Mouse (Mus musculus): Measurements from ENCODE around the gene Ebna1bp2. TPM values are rescaled to one million over a fixed set of nuclear protein-coding genes. Genes with fewer than 3 reads are reported as not detected.

The Ebna1bp2 gene
- 100 to 1,000 TPM; 160 to 179 (median 172) TPM for polyA plus RNA-seq (2017; shearing (Covaris generic))

DNA sequence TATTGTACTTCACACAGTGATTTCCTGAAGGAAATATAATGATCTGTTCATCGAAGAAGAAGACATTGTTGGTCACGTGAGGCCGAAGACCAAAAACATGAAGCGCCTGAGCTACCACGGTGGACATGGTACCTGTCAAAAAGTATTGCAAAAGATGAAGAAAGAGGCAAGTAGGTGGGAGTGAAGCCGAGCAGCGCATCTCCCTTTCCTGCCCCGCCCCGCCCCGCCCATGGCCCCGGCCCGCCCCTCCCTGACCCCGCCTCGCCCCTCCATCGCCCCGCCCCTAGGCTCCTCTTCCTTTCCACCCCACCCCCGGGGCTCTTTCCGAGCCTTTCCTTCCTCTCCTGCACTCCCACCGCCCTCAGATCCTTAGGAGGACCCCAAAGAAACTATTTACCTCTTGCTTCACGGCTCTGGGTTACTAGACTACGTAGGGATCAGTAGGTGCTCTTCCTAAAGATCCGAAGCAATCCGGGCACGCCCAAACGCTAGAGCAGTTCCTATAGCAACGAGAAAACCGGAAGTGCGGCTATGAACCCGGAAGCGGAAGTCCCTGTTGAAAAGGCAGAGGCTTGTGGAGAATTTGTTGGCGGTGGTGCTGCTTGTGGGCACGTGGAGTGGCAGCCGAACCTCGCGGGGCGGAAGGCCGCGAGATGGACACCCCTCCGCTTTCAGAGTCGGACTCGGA, at the start of gene Ebna1bp2, which contains the start of gene Cfap57:
Ebna1bp2 (plus strand) TSS at position 521 of the 688 bp plus-strand sequence.
Cfap57 (minus strand) TSS at position 499 of the 688 bp plus-strand sequence.
- ATAC-seq, result peak; percentile 97

DNA sequence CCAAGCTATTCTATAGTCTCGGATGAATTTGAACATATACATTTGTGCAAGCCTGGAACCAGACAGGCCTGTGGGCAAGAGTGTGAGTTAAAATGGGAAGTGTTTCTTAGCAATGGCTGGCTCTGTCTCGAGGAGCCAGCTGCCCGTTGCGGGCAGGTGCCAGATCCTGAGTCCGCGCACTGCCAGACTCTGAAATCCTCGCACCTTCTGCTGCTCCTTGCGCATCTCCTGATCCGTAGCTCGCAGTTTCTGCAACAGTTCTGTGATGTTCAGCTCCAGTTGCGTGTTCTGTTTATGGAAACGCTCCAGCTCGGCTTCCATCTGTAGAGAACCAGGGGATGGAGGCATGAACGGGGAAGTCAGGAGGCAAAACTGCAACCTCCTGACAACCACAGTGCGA, 49.2 kb upstream of the Ebna1bp2 start:
- no peak for ATAC-seq

DNA sequence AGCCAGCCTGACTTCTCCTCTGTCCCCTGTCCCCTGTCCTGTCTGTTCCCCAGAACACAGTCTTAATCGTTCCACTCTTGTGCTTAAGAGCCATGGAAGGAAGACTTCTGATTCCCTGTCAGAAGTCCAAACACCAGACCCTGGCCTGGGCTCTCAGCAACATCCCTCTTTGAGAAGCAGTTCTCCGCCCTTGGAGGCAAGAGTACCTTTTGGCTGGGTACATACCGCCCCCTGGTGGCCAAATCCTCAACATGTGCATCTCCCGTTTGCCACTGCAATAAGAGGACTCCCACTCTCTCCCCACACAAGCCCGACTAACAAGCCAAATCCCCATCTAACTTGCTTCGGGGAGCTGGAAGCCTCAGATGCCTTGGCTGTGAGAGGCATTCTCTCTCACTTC, 44.5 kb upstream of the Ebna1bp2 start:
- no peak for ATAC-seq

DNA sequence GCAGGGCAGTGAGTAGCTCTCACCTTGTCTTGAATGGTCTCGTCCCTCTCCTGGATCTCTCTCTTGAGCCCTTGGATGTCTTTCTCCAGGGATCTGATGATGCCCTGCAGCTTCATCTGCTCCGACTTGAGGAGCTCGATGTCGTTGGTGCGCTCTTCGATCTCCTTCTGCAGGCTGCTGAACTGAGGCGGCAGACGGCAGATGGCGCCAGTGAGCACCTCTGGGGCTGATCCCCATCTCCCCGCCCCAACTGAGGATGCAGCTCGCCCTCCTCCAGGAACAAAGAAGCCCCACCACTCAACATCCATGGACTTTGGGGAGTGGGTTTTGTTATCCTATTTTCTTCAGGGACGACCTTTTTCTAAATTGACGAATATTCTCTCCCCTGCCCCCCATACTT, 41.3 kb upstream of the Ebna1bp2 start:
- no peak for ATAC-seq

DNA sequence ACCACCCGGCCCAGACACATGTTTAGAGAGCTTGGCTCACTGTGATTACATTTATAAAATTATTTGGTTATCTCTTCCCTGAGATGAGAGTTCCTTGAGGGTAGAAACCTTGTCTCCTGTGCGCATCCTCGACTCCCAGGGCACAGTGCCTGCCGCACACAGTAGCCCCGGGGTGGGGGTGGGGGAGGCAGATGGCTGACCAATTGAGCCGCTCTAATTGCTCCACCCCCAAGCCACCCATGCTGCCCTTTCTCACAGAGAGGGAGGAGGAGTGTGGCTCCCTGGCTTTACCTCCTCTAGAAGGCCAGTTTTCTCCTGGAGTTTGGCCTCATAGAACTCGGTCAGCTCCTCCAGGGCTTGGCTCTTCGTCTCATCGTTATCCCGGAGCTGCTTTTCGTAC, 39.1 kb upstream of the Ebna1bp2 start:
- ATAC-seq, result no peak

DNA sequence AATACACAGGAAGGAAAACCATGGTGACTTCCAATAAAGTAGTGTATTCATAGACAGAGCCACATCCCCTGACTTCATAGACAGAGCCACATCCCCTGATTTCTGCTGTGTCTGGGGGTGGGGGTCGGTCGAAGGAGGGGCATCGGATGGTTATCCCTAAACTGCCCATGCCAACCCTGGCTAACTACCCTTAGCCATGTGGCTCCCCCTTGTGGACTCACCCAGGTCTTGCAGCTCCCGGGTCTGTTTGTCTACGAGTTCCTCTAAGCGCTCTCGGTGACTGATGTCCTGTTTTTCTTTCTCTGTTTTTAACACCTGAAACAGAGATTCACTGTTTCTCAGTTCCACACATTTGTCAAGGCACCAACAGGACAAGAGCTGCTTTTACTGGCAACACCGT, 38.0 kb upstream of the Ebna1bp2 start:
- no peak for ATAC-seq

DNA sequence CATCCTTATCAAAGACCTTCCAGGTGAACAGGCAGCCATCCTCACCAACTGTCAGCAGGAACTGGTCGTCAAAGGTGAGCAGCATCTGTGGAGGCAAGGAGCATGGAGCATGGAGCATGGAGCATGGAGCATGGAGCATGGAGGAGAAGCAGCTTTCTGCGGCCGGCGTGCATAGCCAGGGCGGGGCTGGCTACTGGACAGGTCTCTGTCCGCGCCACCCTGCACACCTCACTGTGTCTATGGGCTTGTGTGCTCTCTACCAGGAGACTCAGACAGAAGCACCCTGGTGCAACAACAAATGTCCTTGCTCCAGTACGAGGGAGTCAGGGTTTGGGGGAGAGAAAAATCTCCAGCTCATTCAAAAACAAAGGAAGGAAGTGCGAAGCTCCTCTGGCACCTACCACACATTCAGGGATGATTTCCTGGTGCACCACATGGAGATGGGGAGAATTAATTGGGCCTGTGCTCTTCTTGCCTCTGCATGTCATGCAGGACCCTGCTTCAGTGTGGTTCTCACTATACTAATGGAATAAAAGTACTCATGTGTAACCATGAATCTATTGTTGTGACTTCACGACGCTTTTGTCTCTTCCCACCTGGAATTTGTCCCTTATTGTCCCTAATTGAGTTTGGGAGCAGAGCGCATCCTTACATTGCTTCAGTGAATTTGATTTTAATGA, 31.4 kb upstream of the Ebna1bp2 start:
- ATAC-seq, result no peak

DNA sequence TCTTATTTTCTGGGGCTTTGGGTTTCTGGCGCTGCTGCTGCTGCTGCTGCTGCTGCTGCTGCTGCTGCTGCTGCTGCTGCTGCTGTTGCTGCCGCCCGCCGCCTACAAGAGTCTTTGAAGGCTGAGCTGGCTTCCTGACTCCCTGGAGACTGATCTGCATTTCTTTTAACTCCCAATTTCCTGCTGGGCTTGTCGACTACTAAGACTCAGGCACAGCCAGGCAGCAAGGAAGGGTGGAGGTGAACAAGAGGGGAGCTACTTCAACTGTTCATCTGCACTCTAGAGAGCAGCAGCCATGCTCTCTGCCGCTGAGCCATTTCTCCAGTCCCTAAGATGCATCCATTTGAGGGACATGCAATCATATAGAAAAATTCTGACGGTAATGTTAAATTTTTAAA, 30.9 kb upstream of the Ebna1bp2 start:
- no peak for ATAC-seq

DNA sequence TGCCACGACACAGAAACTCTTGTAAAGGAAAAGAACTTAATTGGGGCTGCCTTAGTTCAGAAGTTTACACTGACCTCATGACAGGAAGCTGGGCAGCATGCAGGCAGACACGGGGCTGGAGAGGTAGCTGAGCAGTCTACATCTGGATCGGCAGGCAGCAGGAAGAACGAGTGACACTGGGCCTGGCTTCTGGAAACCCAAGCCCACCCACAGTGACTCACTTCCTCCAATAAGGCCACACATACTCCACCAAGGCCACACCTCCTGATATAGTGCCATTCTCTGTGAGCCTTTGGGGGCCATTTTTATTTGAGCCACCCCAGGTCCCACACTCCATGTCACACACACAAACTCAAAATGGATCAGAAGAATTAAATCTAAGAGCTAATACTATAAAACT, 16.5 kb upstream of the Ebna1bp2 start:
- ATAC-seq, result no peak

DNA sequence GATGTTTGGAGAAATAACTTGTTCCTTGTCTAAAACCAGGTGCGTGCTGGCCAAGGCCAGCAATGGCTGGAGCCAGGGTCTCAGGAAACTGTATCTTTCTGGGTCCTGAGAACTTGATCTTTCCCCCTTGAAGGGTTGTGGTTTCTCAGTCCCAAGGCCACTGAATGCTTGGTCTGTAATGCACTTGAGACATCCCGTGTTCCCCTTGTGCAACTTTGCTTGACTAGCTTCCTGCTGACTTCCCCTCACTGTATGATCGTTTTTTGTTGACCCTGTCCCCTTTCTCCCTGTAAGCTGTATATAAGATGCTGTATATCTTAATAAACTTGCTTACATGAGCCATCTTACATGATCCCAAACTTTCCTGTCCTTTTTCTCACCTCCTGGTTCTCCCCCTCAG, 10.8 kb upstream of the Ebna1bp2 start:
- no peak for ATAC-seq

DNA sequence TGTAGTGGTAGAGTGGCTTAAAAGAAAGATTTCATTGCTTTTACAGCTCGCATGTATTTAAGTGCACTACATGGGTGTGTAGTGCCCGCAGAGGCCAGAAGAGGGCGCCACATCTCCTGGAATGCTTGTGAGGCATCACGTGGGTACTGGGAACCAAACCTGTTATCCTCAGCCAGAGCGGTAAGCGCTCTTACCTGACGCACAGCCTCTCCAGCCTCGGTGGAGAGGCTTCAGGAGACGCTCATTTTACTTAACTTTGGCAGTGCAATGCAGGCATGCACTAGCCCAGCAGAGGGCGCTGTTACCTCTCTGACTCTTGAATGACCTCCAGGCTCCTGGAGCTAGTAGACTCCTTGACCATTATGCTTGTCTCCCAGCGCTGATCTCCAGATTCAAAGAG, 8.0 kb upstream of the Ebna1bp2 start:
- no peak for ATAC-seq

DNA sequence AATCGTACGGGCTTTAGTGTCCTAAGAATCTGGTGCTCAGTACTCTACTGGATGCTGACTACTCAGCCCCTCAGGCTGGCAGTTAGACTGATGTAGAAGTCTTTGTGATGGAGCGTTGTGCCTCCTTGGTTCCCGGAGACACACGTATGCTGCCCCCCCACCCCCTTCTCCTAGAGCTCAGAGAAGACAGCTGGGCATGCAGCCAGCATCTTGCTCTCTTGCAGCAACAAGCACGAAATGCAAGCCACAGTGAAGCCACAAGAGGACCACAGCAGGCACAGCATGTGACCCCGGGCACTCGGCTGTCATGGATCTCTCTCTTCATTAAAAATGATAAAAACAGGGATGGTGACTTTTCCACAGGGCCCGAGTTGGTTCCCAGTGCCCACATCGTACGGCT, 5.2 kb upstream of the Ebna1bp2 start:
- no peak for ATAC-seq

DNA sequence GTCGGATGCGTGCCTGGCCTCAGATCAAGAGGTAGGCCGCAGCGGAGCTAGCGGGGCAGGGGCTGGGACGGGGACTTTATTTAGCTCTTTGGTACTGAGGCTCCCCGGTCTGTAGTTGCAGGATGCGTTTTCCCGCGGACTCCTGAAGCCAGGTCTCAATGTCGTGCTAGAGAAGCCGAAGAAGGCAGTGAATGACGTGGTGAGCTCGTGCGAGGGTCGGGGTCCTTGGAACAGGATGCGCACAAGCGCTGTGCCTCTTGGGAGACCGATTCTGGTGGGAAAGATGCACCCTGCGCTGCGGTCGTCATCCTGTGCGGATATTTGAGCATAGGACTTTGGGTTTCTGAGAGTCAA, 345 bp downstream of the Ebna1bp2 start:
- ATAC-seq, result peak; percentile 39

DNA sequence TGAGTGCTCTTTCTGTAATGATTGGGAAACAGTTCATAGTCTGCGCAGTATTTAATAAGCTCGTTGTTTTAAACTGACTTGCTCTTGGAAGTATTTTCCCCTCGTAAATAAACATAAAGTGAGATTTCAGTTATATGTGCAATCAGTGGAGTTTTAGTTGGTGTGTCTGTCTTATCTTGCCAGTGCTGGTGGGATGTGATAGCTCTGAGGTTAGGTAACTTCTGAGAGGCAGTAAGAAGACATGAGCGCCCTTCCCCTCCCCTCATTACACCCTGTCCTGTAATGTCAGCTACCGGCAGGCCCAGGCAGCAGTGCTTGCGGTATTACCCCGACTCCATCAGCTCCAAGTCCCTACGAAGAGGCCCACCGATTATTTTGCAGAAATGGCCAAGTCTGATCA, 1.2 kb downstream of the Ebna1bp2 start:
- no peak for ATAC-seq

DNA sequence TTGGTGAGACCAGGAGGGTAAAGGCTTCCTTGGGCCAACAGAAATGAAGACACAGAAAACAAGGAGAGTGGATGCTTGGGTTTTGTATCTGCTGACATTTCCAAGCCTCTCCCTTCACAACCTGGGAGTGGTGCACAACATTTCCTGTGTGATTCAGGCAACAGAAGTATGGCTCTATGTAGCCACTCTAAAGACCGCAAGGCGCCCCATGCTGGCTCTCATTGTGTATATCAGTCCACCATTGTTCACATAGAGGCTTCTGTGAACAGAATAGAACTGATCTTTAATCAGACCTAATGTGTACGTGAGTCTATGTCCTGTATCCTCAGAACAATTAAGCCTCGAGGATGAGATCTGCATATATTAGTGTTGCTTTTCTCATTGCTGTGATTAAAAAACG, 9.7 kb downstream of the Ebna1bp2 start:
- ATAC-seq, result no peak

DNA sequence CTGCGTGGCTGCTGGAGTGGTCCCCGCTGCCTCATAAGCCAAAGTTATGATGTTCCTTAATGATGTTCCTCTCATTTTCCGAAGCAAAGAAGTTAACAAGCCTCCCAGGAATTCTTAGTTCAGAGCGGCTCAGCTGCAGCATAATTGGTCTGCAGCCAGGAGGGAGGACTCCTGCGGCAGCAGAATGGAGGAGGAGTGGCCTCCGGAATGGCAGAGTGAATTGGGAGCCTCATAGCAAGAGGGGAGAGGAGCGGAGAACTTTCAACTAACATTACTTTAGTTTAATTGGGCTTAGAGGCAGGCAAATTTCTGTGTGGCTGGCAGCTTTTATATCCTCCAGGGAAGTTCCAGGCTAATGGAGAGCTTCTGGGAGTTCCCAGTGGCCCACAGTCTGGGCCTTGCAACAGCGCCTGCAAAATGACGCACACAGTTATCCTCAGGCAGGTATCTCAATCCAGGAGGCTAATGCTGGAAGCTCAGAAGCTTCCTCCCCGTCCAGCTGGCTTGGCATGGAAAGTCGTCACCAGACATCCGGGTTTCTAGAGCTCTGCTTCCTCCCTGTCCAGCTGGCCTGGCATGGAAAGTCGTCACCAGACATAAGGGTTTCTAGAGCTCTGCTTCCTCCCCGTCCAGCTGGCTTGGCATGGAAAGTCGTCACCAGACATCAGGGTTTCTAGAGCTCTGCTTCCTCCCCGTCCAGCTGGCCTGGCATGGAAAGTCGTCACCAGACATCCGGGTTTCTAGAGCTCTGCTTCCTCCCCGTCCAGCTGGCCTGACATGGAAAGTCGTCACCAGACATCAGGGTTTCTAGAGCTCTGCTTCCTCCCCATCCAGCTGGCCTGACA, 22.0 kb downstream of the Ebna1bp2 start:
- no peak for ATAC-seq

DNA sequence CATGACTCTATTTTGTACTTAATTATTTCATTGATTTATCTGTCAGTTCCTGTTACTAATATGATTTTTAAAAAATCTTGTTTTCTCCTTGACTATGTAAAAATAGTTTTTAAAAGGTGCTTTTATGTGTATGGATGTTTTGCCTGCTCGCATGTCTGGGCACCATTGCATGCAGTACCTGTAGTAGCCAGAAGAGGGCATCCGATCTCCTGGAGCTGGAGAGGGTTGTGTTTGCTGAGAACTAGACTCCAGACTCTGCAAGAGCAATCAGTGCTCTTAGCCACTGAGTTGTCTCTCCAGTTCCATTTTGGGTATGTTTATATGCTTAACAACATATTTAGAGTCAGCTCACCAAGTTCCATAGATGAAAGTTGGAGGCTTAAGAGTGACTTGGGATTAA, 24.6 kb downstream of the Ebna1bp2 start:
- no peak for ATAC-seq

DNA sequence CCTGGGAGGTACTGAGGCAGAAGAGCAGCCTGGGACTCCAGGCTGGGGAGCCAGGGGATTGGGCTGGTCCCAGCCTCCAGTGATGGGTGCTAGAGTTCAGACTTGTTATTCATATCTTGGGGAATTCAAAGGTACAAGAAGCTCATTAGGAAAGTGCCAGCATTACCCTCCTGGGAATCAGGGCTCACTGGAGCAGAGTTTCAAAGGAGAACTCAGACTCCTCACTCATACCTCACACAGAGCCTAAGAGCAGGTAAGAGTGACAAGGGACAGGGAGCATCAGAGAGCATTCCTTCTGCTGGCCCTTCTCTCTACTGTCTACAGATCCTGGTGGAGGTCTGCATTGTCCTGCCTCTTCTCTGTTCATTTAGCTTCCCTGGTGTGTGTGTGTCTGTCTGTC, 38.1 kb downstream of the Ebna1bp2 start, which contains the start of gene Olfr62:
Olfr62 (plus strand) TSS at position 301 of the 400 bp plus-strand sequence.
- ATAC-seq, result no peak

Other genes with a start within 250 kb of the Ebna1bp2 start
- gene Szt2, start 211.5 kb upstream of the Ebna1bp2 start, polyA plus RNA-seq (2017; shearing (Covaris generic)), result 10 to 100 TPM in 2 of 3 experiments, 1 to 10 TPM in 1; 9.1 to 20.5 (median 11.9) TPM
- 100 to 1,000 TPM; 121 to 123 (median 123) TPM for gene Med8, start 211.5 kb upstream of the Ebna1bp2 start, polyA plus RNA-seq (2017; shearing (Covaris generic))
- 100 to 1,000 TPM; 114 to 166 (median 116) TPM for gene Elovl1, start 192.7 kb upstream of the Ebna1bp2 start, polyA plus RNA-seq (2017; shearing (Covaris generic))
- gene Cdc20, start 183.4 kb upstream of the Ebna1bp2 start, polyA plus RNA-seq (2017; shearing (Covaris generic)), result 10 to 100 TPM in 1 of 3 experiments, 1 to 10 TPM in 2; 2.3 to 24.5 (median 4.6) TPM
- not detected for gene Mpl, start 163.3 kb upstream of the Ebna1bp2 start, polyA plus RNA-seq (2017; shearing (Covaris generic))
- gene Tie1, start 130.7 kb upstream of the Ebna1bp2 start, polyA plus RNA-seq (2017; shearing (Covaris generic)), result not detected
- gene 2610528J11Rik, start 93.8 kb upstream of the Ebna1bp2 start, polyA plus RNA-seq (2017; shearing (Covaris generic)), result not detected
- gene Tmem125, start 76.8 kb upstream of the Ebna1bp2 start, polyA plus RNA-seq (2017; shearing (Covaris generic)), result not detected
- gene Cfap57, start within 50 bp of the Ebna1bp2 start, polyA plus RNA-seq (2017; shearing (Covaris generic)), result under 1 TPM in 1 of 3 experiments, not detected in 2; 0.09 TPM
- not detected for gene Olfr62, start 38.2 kb downstream of the Ebna1bp2 start, polyA plus RNA-seq (2017; shearing (Covaris generic))
- not detected for gene Olfr1342, start 72.0 kb downstream of the Ebna1bp2 start, polyA plus RNA-seq (2017; shearing (Covaris generic))
- gene Olfr1341, start 82.7 kb downstream of the Ebna1bp2 start, polyA plus RNA-seq (2017; shearing (Covaris generic)), result not detected
- not detected for gene Olfr1340, start 99.3 kb downstream of the Ebna1bp2 start, polyA plus RNA-seq (2017; shearing (Covaris generic))
- not detected for gene Olfr1339, start 111.4 kb downstream of the Ebna1bp2 start, polyA plus RNA-seq (2017; shearing (Covaris generic))
- gene Olfr1338, start 137.9 kb downstream of the Ebna1bp2 start, polyA plus RNA-seq (2017; shearing (Covaris generic)), result not detected
- not detected for gene Olfr1337, start 161.8 kb downstream of the Ebna1bp2 start, polyA plus RNA-seq (2017; shearing (Covaris generic))
- not detected for gene Olfr1335, start 189.1 kb downstream of the Ebna1bp2 start, polyA plus RNA-seq (2017; shearing (Covaris generic))
- gene Olfr1333, start 215.5 kb downstream of the Ebna1bp2 start, polyA plus RNA-seq (2017; shearing (Covaris generic)), result not detected
- gene Olfr1331, start 243.8 kb downstream of the Ebna1bp2 start, polyA plus RNA-seq (2017; shearing (Covaris generic)), result not detected